Mouse (Mus musculus): ENCODE measurements around the gene Tusc2. TPM values are rescaled to one million over a fixed set of nuclear protein-coding genes. Genes with fewer than 3 reads are reported as not detected.

Gene Tusc2
- total RNA-seq, 1 experiment, result 14.2 TPM

DNA sequence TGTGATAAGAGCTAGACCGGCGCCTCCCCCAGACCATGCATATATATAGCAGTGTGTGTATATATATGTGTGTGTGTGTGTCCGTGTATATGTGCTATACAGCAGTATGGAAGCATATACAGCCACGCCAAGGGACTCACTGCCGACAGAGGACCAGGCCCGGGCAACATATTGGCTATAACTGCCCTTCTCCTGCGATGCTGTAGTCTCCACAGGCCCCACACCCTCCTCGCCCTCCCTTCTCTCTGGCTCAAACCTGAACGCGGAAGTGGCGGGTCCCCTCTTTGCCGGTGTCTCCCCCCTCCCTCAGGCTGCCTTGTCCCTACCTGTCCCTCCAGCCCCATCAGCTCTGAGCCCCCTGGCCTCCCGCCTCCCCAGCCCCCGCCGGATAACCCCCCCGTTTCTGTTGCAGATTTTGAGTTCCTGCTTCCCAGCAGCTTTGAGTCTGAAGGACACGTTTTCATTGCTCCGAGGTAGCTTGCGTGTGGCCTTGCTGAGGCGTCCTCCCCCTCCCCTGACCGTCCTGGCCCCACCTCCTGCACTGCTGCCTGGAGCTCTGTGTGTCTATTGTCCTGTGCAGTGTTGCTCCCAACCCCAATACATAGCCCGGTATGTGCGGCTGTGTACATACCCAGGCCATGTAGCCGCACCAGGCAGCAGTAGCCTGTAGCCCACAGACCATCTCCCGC lies 41.2 kb upstream of the Tusc2 start:
- in situ Hi-C loops (cut with MboI; ENCODE audit: low sequenced_read_pairs in 2 of 2, unreplicated experiment in 2 of 2), result no loop called here
- TF ChIP-seq CHD2 (IDR thresholded peaks at IDR 0.05; ENCODE audit: low read depth, low read length) (no peak), MAFK (IDR thresholded peaks at IDR 0.05; ENCODE audit: insufficient read depth, low read depth, low read length) (no peak), ZC3H11A (IDR thresholded peaks at IDR 0.05; ENCODE audit: borderline replicate concordance, low read depth, low read length) (no peak), HCFC1 (IDR thresholded peaks at IDR 0.05; ENCODE audit: borderline replicate concordance, insufficient read depth, low read length) (no peak), ZNF384 (IDR thresholded peaks at IDR 0.05; ENCODE audit: low read depth, low read length) (no peak)
- DNase-seq (ENCODE audit: low read depth, low spot score), result no peak
- Histone ChIP-seq H3K27ac (ENCODE audit: insufficient read depth, low read depth, low read length, poor library complexity, severe bottlenecking) (no peak overlapping the region; the same call in 1 of the 2 replicates), H3K4me1 (ENCODE audit: control insufficient read depth in 2 of 2, insufficient read depth in 2 of 2, low read length in 2 of 2, poor library complexity in 1 of 2) (peaks cover 4 to 28% of the 10 kb centered on the region in 2 experiments; a peak in 3 of 4 replicates), H3K4me3 (ENCODE audit: insufficient read depth in 1 of 2, low read depth in 1 of 2, low read length in 2 of 2, poor library complexity in 1 of 2, severe bottlenecking in 1 of 2) (peak overlapping the region; percentile 24 to 44; a peak in 3 of 4 replicates), H3K9ac (ENCODE audit: insufficient read depth, low read depth, low read length, poor library complexity, severe bottlenecking) (peak overlapping the region; percentile 36; the same call in 1 of the 2 replicates), H3K9me3 (ENCODE audit: control insufficient read depth, insufficient read depth, low read depth, low read length) (no peaks in the 10 kb centered on the region), H3K36me3 (ENCODE audit: control insufficient read depth, insufficient read depth, low read length, poor library complexity, severe bottlenecking) (no peaks in the 10 kb centered on the region)

DNA sequence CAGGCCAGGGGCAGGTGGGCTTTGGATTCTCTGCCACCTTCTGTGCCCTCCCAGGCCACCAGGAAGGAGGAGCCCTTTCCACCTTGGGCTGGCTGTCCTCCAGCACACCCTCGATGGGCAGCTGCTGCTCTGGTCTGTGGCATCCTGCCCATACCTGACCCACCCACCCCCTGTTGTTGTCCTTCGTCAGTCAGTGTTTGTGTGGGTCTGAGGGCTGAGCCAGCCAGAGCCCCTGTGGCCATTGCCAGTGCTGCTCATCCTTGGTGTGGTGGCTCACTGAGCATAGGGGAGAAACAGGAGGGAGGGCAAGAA lies 40.7 kb upstream of the Tusc2 start:
- peak overlapping the region; percentile 24 to 44; a peak in 3 of 4 replicates for H3K4me3 ChIP-seq (ENCODE audit: insufficient read depth in 1 of 2, low read depth in 1 of 2, low read length in 2 of 2, poor library complexity in 1 of 2, severe bottlenecking in 1 of 2)
- DNase-seq (ENCODE audit: low read depth, low spot score), result no peak
- TF ChIP-seq CHD2 (IDR thresholded peaks at IDR 0.05; ENCODE audit: low read depth, low read length) (no peak), MAFK (IDR thresholded peaks at IDR 0.05; ENCODE audit: insufficient read depth, low read depth, low read length) (no peak), ZNF384 (IDR thresholded peaks at IDR 0.05; ENCODE audit: low read depth, low read length) (no peak), ZC3H11A (IDR thresholded peaks at IDR 0.05; ENCODE audit: borderline replicate concordance, low read depth, low read length) (no peak), HCFC1 (IDR thresholded peaks at IDR 0.05; ENCODE audit: borderline replicate concordance, insufficient read depth, low read length) (no peak)
- H3K36me3 ChIP-seq (ENCODE audit: control insufficient read depth, insufficient read depth, low read length, poor library complexity, severe bottlenecking), result no peaks in the 10 kb centered on the region
- H3K9ac ChIP-seq (ENCODE audit: insufficient read depth, low read depth, low read length, poor library complexity, severe bottlenecking), result peak overlapping the region; percentile 36; the same call in 1 of the 2 replicates
- in situ Hi-C loops (cut with MboI; ENCODE audit: low sequenced_read_pairs in 2 of 2, unreplicated experiment in 2 of 2), result no loop called here
- no peak overlapping the region for H3K27ac ChIP-seq (ENCODE audit: insufficient read depth, low read depth, low read length, poor library complexity, severe bottlenecking)
- peaks cover 5 to 28% of the 10 kb centered on the region in 2 experiments for H3K4me1 ChIP-seq (ENCODE audit: control insufficient read depth in 2 of 2, insufficient read depth in 2 of 2, low read length in 2 of 2, poor library complexity in 1 of 2)
- H3K9me3 ChIP-seq (ENCODE audit: control insufficient read depth, insufficient read depth, low read depth, low read length), result no peaks in the 10 kb centered on the region

DNA sequence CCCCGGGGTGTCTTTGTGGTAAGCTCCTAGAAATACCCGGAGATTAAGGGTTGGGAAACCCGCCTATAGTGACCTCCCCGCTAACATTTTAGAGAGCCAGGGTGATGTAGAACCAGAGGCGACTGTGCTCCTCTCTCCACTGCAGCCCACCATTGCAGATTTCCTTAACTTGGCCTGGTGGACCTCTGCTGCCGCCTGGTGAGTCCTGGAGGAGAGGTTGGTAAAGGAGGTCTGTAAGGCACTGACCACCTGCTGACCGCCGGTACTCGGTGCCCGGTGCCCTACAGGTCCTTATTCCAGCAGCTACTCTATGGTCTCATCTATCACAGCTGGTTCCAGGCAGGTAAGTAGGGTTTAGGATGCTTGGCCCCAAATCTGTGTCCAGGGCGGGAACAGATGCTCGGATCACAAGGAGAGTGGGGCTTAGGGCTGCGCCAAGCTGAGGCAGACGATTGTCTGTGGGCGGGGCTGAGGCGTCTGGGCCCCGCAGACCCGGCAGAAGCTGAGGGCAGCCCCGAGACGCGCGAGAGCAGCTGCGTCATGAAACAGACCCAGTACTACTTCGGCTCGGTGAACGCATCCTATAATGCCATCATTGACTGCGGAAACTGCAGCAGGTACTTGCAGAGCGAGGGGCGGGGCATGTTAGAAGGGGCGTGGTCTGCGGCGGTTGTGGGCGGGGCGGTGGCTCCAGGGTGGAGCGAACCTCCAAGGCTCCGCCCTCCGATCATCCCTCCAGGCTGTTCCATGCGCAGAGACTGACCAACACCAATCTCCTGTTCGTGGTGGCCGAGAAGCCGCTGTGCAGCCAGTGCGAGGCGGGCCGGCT lies 36.6 kb upstream of the Tusc2 start:
- TF ChIP-seq HCFC1 (IDR thresholded peaks at IDR 0.05; ENCODE audit: borderline replicate concordance, insufficient read depth, low read length), result 0 out of 2 replicates have a peak, but pooled peaks have one; percentile 21
- TF ChIP-seq CHD2 (IDR thresholded peaks at IDR 0.05; ENCODE audit: low read depth, low read length), result no peak
- Histone ChIP-seq H3K9me3 (ENCODE audit: control insufficient read depth, insufficient read depth, low read depth, low read length) (no peaks in the 10 kb centered on the region), H3K27ac (ENCODE audit: insufficient read depth, low read depth, low read length, poor library complexity, severe bottlenecking) (no peak overlapping the region), H3K4me3 (ENCODE audit: insufficient read depth in 1 of 2, low read depth in 1 of 2, low read length in 2 of 2, poor library complexity in 1 of 2, severe bottlenecking in 1 of 2) (peak overlapping the region; percentile 66 to 73), H3K4me1 (ENCODE audit: control insufficient read depth in 2 of 2, insufficient read depth in 2 of 2, low read length in 2 of 2, poor library complexity in 1 of 2) (peaks cover 6 to 17% of the 10 kb centered on the region in 2 experiments), H3K36me3 (ENCODE audit: control insufficient read depth, insufficient read depth, low read length, poor library complexity, severe bottlenecking) (no peaks in the 10 kb centered on the region), H3K9ac (ENCODE audit: insufficient read depth, low read depth, low read length, poor library complexity, severe bottlenecking) (peak overlapping the region; percentile 21; the same call in 1 of the 2 replicates)
- peak; percentile 77 for DNase-seq (ENCODE audit: low read depth, low spot score)
- in situ Hi-C loops (cut with MboI; ENCODE audit: low sequenced_read_pairs in 2 of 2, unreplicated experiment in 2 of 2), result no loop called here

DNA sequence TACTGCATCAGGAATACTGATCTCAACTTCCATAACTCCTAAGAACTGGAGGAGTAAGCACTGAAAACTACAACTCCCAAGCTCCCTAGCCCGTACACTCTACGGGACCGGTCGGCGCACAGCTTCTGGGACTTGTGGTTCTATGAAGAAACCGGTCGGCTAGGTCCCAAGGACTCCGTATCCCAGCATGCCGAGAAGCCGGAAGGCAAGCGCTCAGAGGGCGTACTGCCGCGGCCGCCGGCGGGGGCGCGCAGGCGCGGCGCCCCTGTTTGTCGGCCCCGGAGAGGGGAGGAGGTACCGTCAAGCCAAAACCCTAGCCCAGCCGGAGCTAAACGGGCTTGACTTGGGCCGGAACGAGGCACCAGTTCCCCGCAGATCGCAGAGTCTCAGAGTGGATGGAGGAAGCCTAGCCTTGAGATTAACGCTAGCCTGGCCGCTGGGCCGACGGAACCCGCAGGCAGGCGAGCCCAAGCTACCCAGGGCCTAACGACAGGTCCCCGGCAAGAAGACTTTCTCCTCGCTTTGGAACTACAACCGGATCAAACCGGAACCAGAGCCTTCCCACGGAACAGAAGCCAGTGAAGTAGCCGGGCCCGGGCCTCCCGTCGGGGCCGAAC lies 29.2 kb upstream of the Tusc2 start, which contains the start of gene Tmem115:
Gene Tmem115, plus strand, starts transcription at position 155 of the 617 bp plus-strand sequence.
- Histone ChIP-seq H3K9ac (ENCODE audit: insufficient read depth, low read depth, low read length, poor library complexity, severe bottlenecking) (peak within 1 kb of the TSS; percentile 89), H3K4me3 (ENCODE audit: insufficient read depth in 1 of 2, low read depth in 1 of 2, low read length in 2 of 2, poor library complexity in 1 of 2, severe bottlenecking in 1 of 2) (peak within 1 kb of the TSS; percentile 83 to 89), H3K36me3 (ENCODE audit: control insufficient read depth, insufficient read depth, low read length, poor library complexity, severe bottlenecking) (peaks cover 17% of the 10 kb centered on the region), H3K4me1 (ENCODE audit: control insufficient read depth in 2 of 2, insufficient read depth in 2 of 2, low read length in 2 of 2, poor library complexity in 1 of 2) (peaks cover 4 to 8% of the 10 kb centered on the region in 2 experiments; a peak in 2 of 4 replicates), H3K27ac (ENCODE audit: insufficient read depth, low read depth, low read length, poor library complexity, severe bottlenecking) (no peak within 1 kb of the TSS), H3K9me3 (ENCODE audit: control insufficient read depth, insufficient read depth, low read depth, low read length) (no peaks in the 10 kb centered on the region)
- in situ Hi-C loops (cut with MboI; ENCODE audit: low sequenced_read_pairs in 2 of 2, unreplicated experiment in 2 of 2), result no loop called here
- peak; percentile 95 for DNase-seq (ENCODE audit: low read depth, low spot score)
- peak; percentile 100 for TF ChIP-seq HCFC1 (IDR thresholded peaks at IDR 0.05; ENCODE audit: borderline replicate concordance, insufficient read depth, low read length)
- peak; percentile 55; the same call in 1 of the 2 replicates for TF ChIP-seq CHD2 (IDR thresholded peaks at IDR 0.05; ENCODE audit: low read depth, low read length)
- TF ChIP-seq MAFK (IDR thresholded peaks at IDR 0.05; ENCODE audit: insufficient read depth, low read depth, low read length), result no peak
- no peak for TF ChIP-seq ZC3H11A (IDR thresholded peaks at IDR 0.05; ENCODE audit: borderline replicate concordance, low read depth, low read length)
- TF ChIP-seq ZNF384 (IDR thresholded peaks at IDR 0.05; ENCODE audit: low read depth, low read length), result no peak
